Mouse (Mus musculus): Measurements from ENCODE around the gene Fam166a. TPM values are rescaled to one million over a fixed set of nuclear protein-coding genes. Genes with fewer than 3 reads are reported as not detected.
A peak's percentile ranks its signal among the peaks of the same experiment; 100 is the strongest.

Gene Fam166a
- polyA plus RNA-seq, 1 experiment from 2014 or later: not detected

DNA sequence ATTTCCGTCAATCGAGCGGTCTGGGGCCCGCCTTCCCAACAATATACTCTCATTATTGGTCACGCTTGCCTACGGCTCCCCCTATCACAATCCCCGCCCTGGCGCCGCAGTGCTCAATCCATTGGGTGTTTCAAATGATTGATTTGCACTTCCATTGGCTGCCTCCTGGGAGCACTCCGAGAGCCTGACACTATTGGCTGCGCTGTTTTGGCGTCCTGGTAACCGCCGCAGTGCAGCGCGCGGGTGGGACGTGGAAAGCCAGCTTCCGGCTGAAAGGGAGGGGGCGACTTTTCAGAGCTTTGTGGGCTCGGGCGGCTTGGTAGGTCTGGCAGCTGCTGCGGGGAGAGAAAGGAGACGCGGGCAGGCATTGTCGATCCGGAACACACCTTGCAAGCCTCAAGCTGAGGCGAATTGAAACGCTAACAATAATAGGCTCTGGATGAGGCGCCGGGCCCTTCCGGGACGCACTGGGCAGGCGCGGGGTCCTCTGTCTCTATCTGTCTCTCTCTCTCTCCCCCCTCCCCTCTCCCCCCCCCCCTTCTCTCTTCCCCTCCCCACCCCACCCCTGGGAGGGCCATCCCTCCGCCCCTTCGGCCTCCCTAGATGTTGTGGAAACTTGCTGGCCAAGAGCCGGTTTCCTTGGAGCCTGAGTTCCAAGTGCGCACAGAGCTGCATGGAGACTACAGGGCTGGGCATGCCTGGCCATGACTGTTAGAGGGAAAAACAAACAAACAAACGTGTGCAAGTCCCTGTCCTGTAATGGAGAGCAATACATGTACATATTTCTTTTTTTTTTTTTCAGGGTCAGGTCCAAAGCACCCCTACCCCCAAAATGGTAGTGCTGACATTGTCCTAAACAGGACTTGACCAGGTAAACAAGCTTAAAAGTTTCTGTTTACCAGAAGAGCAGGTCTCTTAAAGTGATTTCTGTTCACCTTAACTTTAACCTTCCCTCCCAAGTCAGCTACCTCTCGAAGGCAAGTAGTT lies 6.5 kb downstream of the Fam166a start:
- H3K9me3 ChIP-seq: no peaks in the 10 kb centered on the region
- ATAC-seq (ENCODE audit: insufficient number of reproducible peaks, insufficient read depth, low FRiP score, low TSS enrichment, low read depth): peak; percentile 98
- peak overlapping the region; percentile 58 for H3K4me2 ChIP-seq
- peaks cover 21% of the 10 kb centered on the region for H3K36me3 ChIP-seq
- H3K27me3 ChIP-seq: 0 out of 2 replicates have a peak, but pooled peaks cover 7% of the 10 kb centered on the region
- H3K4me3 ChIP-seq (replicated peaks): peak overlapping the region; percentile 87
- peak overlapping the region; percentile 96 for H3K27ac ChIP-seq
- peaks cover 15% of the 10 kb centered on the region for H3K4me1 ChIP-seq (replicated peaks)
- peak overlapping the region; percentile 64 for H3K9ac ChIP-seq (replicated peaks)
- 2% methylated on average over 41 of the region's 41 CpGs for WGBS

DNA sequence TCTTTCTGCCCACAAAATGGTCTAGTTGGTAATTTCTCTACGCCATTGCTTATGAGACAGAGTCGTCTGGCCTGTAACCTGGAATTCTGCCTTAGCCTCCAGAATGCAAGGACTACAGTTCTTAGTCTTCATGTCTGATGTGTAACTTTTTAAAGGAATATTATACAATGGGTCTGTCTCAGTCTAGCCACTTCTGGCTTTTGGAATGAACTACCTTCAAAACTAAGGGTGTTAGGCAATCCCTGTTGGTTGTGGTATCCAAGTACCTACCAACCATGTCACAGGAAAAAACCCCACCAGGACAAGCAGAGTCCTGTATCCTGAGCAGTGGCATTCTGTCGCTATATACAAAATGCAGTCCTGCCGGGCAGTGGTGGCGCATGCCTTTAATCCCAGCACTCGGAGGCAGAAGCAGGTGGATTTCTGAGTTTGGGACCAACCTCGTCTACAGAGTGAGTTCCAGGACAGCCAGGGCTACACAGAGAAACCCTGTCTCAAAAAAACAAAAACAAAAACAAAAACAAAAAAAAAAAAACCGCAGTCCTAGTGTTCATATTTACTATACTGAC lies 7.3 kb downstream of the Fam166a start:
- peaks cover 15% of the 10 kb centered on the region for H3K4me1 ChIP-seq (replicated peaks)
- peaks cover 11% of the 10 kb centered on the region for H3K27me3 ChIP-seq
- peaks cover 21% of the 10 kb centered on the region for H3K36me3 ChIP-seq
- peak overlapping the region; percentile 96 for H3K27ac ChIP-seq
- ATAC-seq (ENCODE audit: insufficient number of reproducible peaks, insufficient read depth, low FRiP score, low TSS enrichment, low read depth): no peak
- H3K4me3 ChIP-seq (replicated peaks): peak overlapping the region; percentile 87
- no peaks in the 10 kb centered on the region for H3K9me3 ChIP-seq
- 76% methylated on average over 8 of the region's 8 CpGs for WGBS
- H3K9ac ChIP-seq (replicated peaks): no peak overlapping the region
- H3K4me2 ChIP-seq: peak overlapping the region; percentile 58

DNA sequence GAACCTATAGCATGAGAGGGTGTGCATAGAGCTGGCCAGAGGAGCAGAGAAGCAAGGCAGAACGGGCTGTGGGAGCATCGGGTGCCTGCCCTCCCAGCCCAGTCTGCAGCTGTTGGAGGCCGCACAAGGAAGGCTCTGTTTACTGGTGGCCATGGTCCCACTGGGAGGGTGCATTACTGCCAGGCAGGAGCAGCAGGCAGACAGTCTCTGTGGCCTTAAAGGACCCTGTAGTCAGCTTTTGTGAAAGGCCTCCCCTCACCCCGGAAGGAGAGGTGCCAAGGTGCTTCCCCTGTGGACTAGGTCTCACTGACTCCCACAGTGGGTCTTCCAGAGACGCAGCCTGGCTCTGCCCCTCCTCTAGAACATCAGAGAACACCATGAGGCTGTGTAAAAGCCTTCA lies 8.3 kb downstream of the Fam166a start:
- H3K27ac ChIP-seq: no peak overlapping the region
- WGBS: 80% methylated on average over 5 of the region's 5 CpGs
- H3K9me3 ChIP-seq: no peaks in the 10 kb centered on the region
- ATAC-seq (ENCODE audit: insufficient number of reproducible peaks, insufficient read depth, low FRiP score, low TSS enrichment, low read depth): no peak
- H3K4me1 ChIP-seq (replicated peaks): peaks cover 15% of the 10 kb centered on the region
- H3K9ac ChIP-seq (replicated peaks): no peak overlapping the region
- no peak overlapping the region for H3K4me2 ChIP-seq
- no peak overlapping the region for H3K4me3 ChIP-seq (replicated peaks)
- peaks cover 21% of the 10 kb centered on the region for H3K27me3 ChIP-seq
- peaks cover 14% of the 10 kb centered on the region for H3K36me3 ChIP-seq

DNA sequence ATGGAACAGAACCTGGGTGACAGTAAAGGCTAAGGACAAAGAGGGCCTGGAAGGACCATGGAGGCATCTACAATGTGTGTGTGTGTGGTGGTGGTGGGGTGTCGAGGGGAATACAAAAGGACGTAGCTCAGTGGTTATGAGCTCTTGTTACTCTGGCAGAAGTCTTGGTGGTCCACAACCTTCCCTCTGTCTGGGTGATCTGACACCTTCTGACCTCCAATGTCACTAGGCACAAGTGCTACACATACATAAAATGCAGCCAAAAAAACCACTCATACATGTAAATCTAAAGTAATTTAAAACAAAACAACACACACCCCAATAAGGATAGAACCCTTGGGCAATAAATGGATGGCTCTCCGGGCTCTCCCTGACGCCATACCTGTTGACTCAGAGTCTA lies 8.9 kb downstream of the Fam166a start:
- ATAC-seq (ENCODE audit: insufficient number of reproducible peaks, insufficient read depth, low FRiP score, low TSS enrichment, low read depth): no peak
- peaks cover 15% of the 10 kb centered on the region for H3K4me1 ChIP-seq (replicated peaks)
- H3K9ac ChIP-seq (replicated peaks): no peak overlapping the region
- H3K27ac ChIP-seq: no peak overlapping the region
- no peaks in the 10 kb centered on the region for H3K9me3 ChIP-seq
- H3K27me3 ChIP-seq: peaks cover 26% of the 10 kb centered on the region
- peaks cover 10% of the 10 kb centered on the region; the same call in 1 of the 2 replicates for H3K36me3 ChIP-seq
- no peak overlapping the region for H3K4me2 ChIP-seq
- H3K4me3 ChIP-seq (replicated peaks): no peak overlapping the region
- WGBS: 88% methylated on average over 4 of the region's 4 CpGs

DNA sequence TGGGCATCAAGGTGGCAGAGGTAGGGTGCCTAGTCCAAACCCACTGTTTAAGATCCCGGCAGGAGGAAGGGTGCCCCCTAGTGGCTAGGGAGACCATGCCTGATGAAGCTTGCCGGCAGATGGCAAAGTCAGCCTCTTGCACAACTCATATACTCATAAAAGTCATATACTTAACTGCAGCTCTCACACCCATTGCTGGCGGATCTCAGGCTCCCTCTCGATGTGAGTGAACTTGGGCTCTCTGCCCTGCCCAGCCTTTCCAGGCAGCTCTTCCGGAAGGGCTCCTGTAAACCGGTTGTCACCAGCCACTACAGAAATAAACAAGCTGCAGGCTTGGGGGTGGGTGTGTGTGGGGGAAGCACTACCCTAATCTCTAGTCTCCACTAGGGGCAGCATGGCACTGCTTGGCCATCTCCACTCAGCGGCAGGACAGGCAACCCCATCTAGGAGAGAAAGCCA lies 9.9 kb downstream of the Fam166a start:
- Histone ChIP-seq H3K4me1 (replicated peaks) (peaks cover 10% of the 10 kb centered on the region), H3K36me3 (peaks cover 2% of the 10 kb centered on the region; the same call in 1 of the 2 replicates), H3K9me3 (no peaks in the 10 kb centered on the region), H3K4me2 (peak overlapping the region; percentile 44), H3K27me3 (peaks cover 36% of the 10 kb centered on the region), H3K9ac (replicated peaks) (no peak overlapping the region), H3K27ac (no peak overlapping the region; the same call in 1 of the 2 replicates), H3K4me3 (replicated peaks) (peak overlapping the region; percentile 20; the same call in 1 of the 2 replicates)
- ATAC-seq (ENCODE audit: insufficient number of reproducible peaks, insufficient read depth, low FRiP score, low TSS enrichment, low read depth): no peak
- 1% methylated on average over 7 of the region's 7 CpGs for WGBS

DNA sequence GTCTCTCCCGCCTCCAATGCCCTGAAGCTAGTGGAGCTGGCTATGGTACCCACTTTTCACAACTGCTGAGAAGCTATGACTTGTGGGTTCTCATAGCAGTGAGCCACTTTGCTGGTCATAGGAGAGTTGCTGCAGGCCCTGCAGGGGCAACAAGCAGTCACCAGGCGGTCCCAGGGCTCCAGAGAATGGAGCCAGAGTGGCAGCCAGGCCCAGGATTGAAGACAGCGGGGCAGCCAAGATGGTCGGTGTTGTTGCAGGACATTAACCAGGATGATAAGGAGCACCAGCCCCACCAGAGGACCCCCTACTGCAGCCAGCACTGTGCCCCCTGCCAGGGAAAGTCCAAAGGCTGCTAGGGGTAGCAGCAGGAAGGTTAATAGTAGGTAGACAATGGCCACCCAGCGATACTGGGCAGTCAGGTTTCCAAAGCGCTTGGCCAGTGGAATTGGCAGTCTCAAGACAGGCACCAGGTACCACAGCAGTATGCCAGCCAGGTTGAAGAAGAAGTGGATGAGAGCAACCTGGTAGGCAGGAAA lies 10.5 kb downstream of the Fam166a start:
- Histone ChIP-seq H3K9me3 (no peaks in the 10 kb centered on the region), H3K4me3 (replicated peaks) (no peak overlapping the region), H3K27ac (no peak overlapping the region), H3K9ac (replicated peaks) (no peak overlapping the region), H3K27me3 (peaks cover 42% of the 10 kb centered on the region), H3K36me3 (no peaks in the 10 kb centered on the region), H3K4me2 (peak overlapping the region; percentile 44), H3K4me1 (replicated peaks) (0 out of 2 replicates have a peak, but pooled peaks cover 5% of the 10 kb centered on the region)
- 68% methylated on average over 6 of the region's 6 CpGs for WGBS
- ATAC-seq (ENCODE audit: insufficient number of reproducible peaks, insufficient read depth, low FRiP score, low TSS enrichment, low read depth): no peak

DNA sequence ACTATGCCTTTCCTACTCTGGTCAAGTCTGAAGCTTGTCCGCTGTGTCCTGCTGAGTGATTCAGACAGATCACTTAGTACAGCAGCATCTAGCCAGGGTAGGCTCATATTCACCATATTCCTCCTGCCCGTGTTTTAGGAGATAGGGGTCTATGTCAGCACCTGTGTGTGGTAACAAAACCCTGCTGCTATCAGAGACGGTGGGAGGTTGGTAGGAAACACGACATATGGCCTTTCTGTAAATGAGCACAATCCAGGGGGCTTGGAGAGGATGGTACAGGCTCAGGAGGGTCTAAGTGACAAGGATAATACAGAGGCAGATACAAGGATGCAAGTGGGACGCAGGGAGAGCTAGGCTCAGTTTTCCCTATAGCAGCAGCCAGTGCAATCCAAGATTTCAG lies 11.0 kb downstream of the Fam166a start:
- H3K27ac ChIP-seq: no peak overlapping the region
- no peak overlapping the region for H3K4me3 ChIP-seq (replicated peaks)
- no peak overlapping the region for H3K9ac ChIP-seq (replicated peaks)
- H3K4me2 ChIP-seq: no peak overlapping the region
- WGBS: 84% methylated on average over 5 of the region's 5 CpGs
- no peaks in the 10 kb centered on the region for H3K36me3 ChIP-seq
- H3K4me1 ChIP-seq (replicated peaks): 0 out of 2 replicates have a peak, but pooled peaks cover 5% of the 10 kb centered on the region
- no peaks in the 10 kb centered on the region for H3K9me3 ChIP-seq
- no peak for ATAC-seq (ENCODE audit: insufficient number of reproducible peaks, insufficient read depth, low FRiP score, low TSS enrichment, low read depth)
- peaks cover 47% of the 10 kb centered on the region for H3K27me3 ChIP-seq

DNA sequence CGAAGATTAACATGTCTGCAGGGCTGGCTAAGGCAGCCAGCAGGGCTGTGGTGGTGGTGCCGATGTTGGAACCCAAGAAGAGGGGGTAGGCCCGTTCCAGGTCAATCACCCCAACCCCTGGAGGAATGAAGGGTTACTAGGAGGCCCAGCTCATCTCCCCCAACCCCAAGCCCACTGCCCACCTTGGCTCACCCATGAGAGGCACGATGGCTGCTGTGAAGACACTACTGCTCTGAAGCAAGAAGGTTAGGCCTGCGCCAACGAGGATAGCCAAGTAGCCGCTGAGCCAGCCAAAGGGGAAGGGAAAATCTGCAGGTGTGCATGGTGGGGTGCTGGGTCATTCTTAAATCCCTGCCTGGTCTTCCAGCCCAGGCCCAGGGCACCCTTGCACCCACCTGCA lies 12.0 kb downstream of the Fam166a start:
- Histone ChIP-seq H3K27me3 (peaks cover 50% of the 10 kb centered on the region), H3K36me3 (no peaks in the 10 kb centered on the region), H3K4me2 (no peak overlapping the region), H3K27ac (no peak overlapping the region), H3K9me3 (no peaks in the 10 kb centered on the region), H3K4me3 (replicated peaks) (no peak overlapping the region), H3K4me1 (replicated peaks) (0 out of 2 replicates have a peak, but pooled peaks cover 4% of the 10 kb centered on the region), H3K9ac (replicated peaks) (no peak overlapping the region)
- no peak for ATAC-seq (ENCODE audit: insufficient number of reproducible peaks, insufficient read depth, low FRiP score, low TSS enrichment, low read depth)
- WGBS: 79% methylated on average over 7 of the region's 7 CpGs

DNA sequence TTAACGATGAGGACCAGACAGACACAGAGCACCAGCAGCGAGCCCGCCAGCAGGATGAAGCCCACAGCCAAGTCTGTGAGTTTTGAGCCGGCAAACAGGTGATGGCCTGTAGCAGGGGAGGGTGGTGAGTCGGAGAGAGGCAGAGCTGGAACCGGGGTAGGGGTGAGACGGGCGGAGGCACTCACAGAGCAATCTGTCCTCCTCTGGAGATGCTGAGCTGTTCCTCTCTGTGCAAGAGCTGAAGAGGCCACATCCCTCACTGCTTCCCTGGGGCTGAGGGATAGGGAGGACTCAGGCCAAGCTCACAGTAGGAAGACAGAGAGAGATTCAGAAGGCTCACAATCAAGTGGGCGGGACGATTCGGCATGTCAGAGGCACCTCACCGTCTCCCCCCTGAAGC lies 12.5 kb downstream of the Fam166a start:
- Histone ChIP-seq H3K4me3 (replicated peaks) (no peak overlapping the region), H3K36me3 (no peaks in the 10 kb centered on the region), H3K9ac (replicated peaks) (no peak overlapping the region), H3K9me3 (no peaks in the 10 kb centered on the region), H3K4me2 (no peak overlapping the region), H3K27ac (no peak overlapping the region), H3K4me1 (replicated peaks) (no peaks in the 10 kb centered on the region), H3K27me3 (peaks cover 54% of the 10 kb centered on the region)
- WGBS: 66% methylated on average over 12 of the region's 12 CpGs
- no peak for ATAC-seq (ENCODE audit: insufficient number of reproducible peaks, insufficient read depth, low FRiP score, low TSS enrichment, low read depth)

DNA sequence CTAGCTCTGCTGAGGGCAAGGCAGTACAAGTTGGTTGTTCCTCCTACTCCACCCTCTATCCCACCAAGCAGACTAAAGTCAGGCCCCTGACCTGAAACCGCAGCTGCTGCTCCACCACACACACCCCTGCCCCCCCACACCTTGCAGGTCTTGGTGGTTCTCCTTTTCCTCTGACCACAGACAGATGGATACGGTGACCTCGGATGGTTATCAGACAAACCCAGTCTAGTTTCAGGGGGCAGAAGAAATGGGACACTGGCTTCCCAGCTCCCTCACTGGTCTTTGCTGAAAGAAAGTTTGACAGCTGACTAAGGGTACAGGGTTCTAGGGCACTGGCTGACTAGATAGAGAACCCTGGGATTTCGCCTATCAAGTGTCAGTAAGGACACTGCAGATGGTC lies 14.9 kb downstream of the Fam166a start:
- H3K27ac ChIP-seq: no peak overlapping the region
- WGBS: 76% methylated on average over 4 of the region's 4 CpGs
- no peak overlapping the region for H3K9ac ChIP-seq (replicated peaks)
- H3K4me3 ChIP-seq (replicated peaks): no peak overlapping the region
- peaks cover 70% of the 10 kb centered on the region for H3K27me3 ChIP-seq
- H3K4me1 ChIP-seq (replicated peaks): no peaks in the 10 kb centered on the region
- ATAC-seq (ENCODE audit: insufficient number of reproducible peaks, insufficient read depth, low FRiP score, low TSS enrichment, low read depth): no peak
- no peaks in the 10 kb centered on the region for H3K9me3 ChIP-seq
- H3K4me2 ChIP-seq: no peak overlapping the region
- H3K36me3 ChIP-seq: no peaks in the 10 kb centered on the region

DNA sequence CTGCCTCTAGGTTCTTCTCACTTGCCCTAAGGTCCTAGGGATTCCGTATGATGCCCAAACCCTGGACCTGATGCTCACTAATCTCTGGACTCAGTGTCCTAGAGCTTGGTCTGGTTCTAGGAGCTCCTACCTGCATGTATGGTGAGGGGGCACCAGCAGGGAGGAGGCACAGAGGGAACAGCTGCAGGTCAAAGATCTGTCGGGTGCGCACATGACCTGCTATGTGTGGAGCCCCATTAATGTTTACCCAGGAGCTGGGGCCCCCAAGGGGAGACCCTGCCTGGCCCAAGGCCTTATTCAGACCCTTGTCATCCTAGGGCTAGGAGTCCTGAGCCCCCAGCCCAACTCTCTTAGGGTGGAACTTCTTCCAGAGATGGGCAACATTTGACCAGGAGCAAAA lies 15.5 kb downstream of the Fam166a start, which contains the start of gene Slc34a3:
Gene Slc34a3, minus strand, starts transcription at position 315 of the 400 bp plus-strand sequence.
- WGBS: 88% methylated on average over 3 of the region's 3 CpGs
- H3K4me3 ChIP-seq (replicated peaks): no peak within 1 kb of the TSS
- no peak for ATAC-seq (ENCODE audit: insufficient number of reproducible peaks, insufficient read depth, low FRiP score, low TSS enrichment, low read depth)

More for the DNA sequence above, 15.5 kb downstream of the Fam166a start, which contains the start of gene Slc34a3:
- Histone ChIP-seq H3K27ac (no peak within 1 kb of the TSS), H3K9me3 (no peaks in the 10 kb centered on the region), H3K9ac (replicated peaks) (no peak within 1 kb of the TSS), H3K4me1 (replicated peaks) (no peaks in the 10 kb centered on the region), H3K4me2 (no peak within 1 kb of the TSS), H3K36me3 (no peaks in the 10 kb centered on the region), H3K27me3 (peaks cover 73% of the 10 kb centered on the region)
